Mouse (Mus musculus) kidney, adult 2 months (tissue): Measurements from ENCODE around the gene B4galt1. TPM values are rescaled to one million over a fixed set of nuclear protein-coding genes. Genes with fewer than 3 reads are reported as not detected.

Source experiments
- DNase-seq: peaks from one replicate; pipeline ENCODE4 v3.0.0; 2021
- H3K27ac ChIP-seq: fragments of 200-500 bp; 2 replicates; pipeline ENCODE4 v1.5.1; 2012; ENCODE audit warnings: low read depth, low read length, control low read depth, inconsistent platforms; ENCODE audit not compliant: insufficient read depth
- H3K27me3 ChIP-seq: fragments of 200-500 bp; replicated peaks from 2 replicates; pipeline ENCODE4 v1.6.1; 2012; ENCODE audit warnings: mild to moderate bottlenecking, moderate library complexity, low read length, inconsistent platforms; ENCODE audit not compliant: control insufficient read depth, insufficient read depth
- H3K36me3 ChIP-seq: fragments of 200-500 bp; 2 replicates; pipeline ENCODE4 v1.6.1; 2012; ENCODE audit warnings: mild to moderate bottlenecking, moderate library complexity, low read length, inconsistent platforms; ENCODE audit not compliant: control insufficient read depth, insufficient read depth
- H3K4me1 ChIP-seq: fragments of 200-500 bp; 2 replicates; pipeline ENCODE4 v1.6.1; 2011; ENCODE audit warnings: low read length; ENCODE audit not compliant: control insufficient read depth, insufficient read depth
- H3K4me3 ChIP-seq: fragments of 200-500 bp; 2 replicates; pipeline ENCODE4 v1.5.1; 2011; ENCODE audit warnings: mild to moderate bottlenecking, low read depth, low read length, control low read depth; ENCODE audit not compliant: insufficient read depth
- CTCF ChIP-seq: fragments of 200-500 bp; conservative IDR thresholded peaks from 2 replicates; pipeline ENCODE4 v1.5.1; 2011; ENCODE audit warnings: low read depth, mild to moderate bottlenecking, control low read depth, low read length, moderate library complexity, mixed read lengths; ENCODE audit not compliant: insufficient read depth, insufficient read length
- POLR2A ChIP-seq: fragments of 200-500 bp; IDR thresholded peaks from one replicate; pipeline ENCODE4 v1.6.1; 2011; ENCODE audit warnings: low read depth, low read length, control low read depth
- WGBS: fragments of 180-500 bp; shearing (Covaris S2); methylation state at CpG from one replicate; pipeline ENCODE4 v1.1.7; 2018; 5-methylcytosine and 5-hydroxymethylcytosine counted together
- polyA plus RNA-seq: library from polyadenylated mRNA; depleted of rRNA; stranded (reverse); fragments of >200 nt; gene quantifications from 2 replicates; pipeline ENCODE4 v1.2.3, GENCODE M21; 2012

The B4galt1 gene
- polyA plus RNA-seq, 1 experiment: 22.2 TPM

DNA sequence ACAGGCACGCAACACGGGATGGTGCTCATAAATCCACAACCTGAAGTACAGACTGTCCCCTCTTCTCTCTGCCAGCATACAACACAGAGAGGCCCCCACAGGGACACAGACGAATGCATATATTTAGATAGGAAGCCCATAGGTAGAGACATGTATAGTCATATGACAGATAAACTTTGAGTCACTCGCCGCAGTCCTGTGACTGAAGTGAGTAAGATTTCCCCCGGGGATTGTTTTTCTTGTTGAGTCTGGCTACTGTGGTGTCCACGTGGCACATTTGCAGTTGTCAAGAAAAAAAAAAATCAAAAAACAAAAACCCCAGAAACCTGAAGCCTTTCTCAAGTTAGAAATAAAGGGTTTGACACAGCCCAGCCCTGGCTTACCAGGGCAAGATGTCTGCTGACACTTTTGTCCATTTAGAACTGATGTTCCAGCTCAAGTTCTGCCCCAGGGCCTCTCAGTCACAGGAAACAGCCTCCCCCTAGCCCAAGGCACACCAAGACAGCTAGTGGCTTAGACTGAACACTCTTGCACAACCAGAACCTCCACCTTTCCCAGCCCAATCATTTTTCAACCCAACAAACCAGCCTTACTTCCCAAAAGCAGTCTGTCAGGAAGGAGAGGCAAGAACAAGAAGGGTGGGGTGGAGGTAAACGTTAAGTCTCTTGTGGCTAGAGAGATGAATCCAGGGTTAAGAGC lies 71.9 kb downstream of the B4galt1 start:
- no peak for TF ChIP-seq POLR2A
- no peak overlapping the region for H3K4me3 ChIP-seq
- peak; percentile 23 for DNase-seq
- no peak overlapping the region for H3K27ac ChIP-seq
- H3K4me1 ChIP-seq: no peaks in the 10 kb centered on the region
- H3K36me3 ChIP-seq: no peaks in the 10 kb centered on the region
- 44% methylated on average over 8 of the region's 8 CpGs for WGBS
- H3K27me3 ChIP-seq: no peaks in the 10 kb centered on the region

DNA sequence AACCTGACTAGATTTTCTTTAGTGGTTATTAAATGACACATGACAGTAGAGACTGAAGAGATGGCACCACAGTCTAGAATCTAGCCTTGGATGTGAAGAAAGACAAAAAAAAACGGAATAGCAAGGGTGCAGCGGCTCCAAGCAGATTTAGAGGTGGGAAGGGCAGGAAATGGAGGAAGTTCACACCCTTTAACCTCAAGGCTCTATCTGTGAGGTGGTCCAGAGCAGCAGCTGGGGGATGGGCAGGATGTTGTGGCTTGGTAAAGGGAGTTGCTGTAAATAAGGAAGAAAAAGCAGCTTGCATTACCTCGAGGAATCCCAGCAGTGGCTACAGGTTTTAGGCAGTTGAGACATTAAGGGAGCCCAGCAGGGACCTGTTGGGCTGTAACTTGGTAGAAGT lies 72.7 kb downstream of the B4galt1 start:
- TF ChIP-seq POLR2A (no peak), CTCF (no peak)
- no peak overlapping the region for H3K27ac ChIP-seq
- no peaks in the 10 kb centered on the region for H3K36me3 ChIP-seq
- DNase-seq: peak; percentile 73
- no peaks in the 10 kb centered on the region for H3K4me1 ChIP-seq
- H3K4me3 ChIP-seq: no peak overlapping the region
- 36% methylated on average over 3 of the region's 3 CpGs for WGBS
- no peaks in the 10 kb centered on the region for H3K27me3 ChIP-seq

DNA sequence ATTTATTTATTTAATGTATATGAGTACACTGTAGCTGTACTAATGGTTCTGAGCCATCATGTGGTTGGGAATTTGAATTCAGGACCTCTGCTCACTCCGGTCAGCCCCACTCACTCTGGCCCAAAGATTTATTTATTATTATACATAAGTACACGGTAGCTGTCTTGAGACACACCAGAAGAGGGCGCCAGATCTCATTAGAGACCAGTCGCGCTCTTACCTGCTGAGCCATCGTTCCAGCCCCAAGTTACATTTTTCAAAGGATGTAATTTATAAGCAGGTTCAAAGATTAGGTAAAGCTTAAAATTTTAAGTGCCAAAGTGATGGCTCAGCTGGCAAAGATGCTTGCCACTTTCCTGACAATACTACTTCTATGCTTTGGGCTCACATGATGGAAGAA lies 75.1 kb downstream of the B4galt1 start:
- Histone ChIP-seq H3K27me3 (no peaks in the 10 kb centered on the region), H3K4me3 (no peak overlapping the region), H3K36me3 (no peaks in the 10 kb centered on the region), H3K4me1 (peaks cover 8% of the 10 kb centered on the region), H3K27ac (no peak overlapping the region)
- peak; percentile 46 for TF ChIP-seq CTCF
- no peak for TF ChIP-seq POLR2A
- WGBS: 74% methylated on average over 6 of the region's 6 CpGs
- peak; percentile 50 for DNase-seq

DNA sequence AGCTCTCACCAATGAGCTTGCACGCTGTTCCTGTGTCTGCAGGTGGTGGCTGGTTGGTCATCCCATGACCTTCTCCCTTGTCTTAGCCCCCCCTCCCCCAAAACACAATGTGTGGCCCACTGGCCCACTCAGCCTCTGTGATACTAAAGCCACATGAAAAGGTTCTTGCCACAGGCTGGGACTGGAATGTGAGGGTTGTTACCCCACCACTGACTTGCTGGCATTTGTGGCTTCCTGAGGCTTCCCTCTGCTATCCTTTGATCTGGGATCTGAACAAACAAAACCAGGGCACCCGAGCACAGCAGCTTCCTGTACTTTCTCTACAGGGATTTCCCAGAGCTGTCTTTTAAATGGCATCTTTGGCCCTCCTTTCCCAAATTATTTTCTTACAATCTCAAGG lies 76.7 kb downstream of the B4galt1 start:
- H3K27me3 ChIP-seq: no peaks in the 10 kb centered on the region
- no peak for DNase-seq
- H3K4me3 ChIP-seq: no peak overlapping the region
- no peak overlapping the region for H3K27ac ChIP-seq
- H3K4me1 ChIP-seq: peaks cover 11% of the 10 kb centered on the region
- no peaks in the 10 kb centered on the region for H3K36me3 ChIP-seq
- 63% methylated on average over 2 of the region's 2 CpGs for WGBS
- TF ChIP-seq CTCF (no peak), POLR2A (no peak)

DNA sequence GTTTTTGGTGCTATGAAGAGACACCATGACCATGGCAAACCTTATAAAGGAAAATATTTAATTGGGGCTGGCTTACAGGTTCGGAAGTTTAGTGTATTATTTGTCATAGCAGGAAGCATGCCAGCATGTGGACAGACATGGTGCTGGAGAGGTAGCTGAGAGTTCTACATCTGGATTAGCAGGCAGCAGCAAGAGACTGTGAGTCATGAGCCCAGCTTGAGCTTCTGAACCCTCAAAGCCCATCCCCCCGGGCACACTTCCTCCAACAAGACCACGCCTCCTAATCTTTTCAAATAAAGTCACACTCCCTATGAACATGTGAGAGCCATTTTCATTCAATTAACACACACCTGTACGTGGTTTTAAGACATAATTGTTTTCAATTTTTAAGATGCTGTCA lies 77.4 kb downstream of the B4galt1 start:
- 80% methylated on average over 4 of the region's 4 CpGs for WGBS
- no peak overlapping the region for H3K27ac ChIP-seq
- TF ChIP-seq POLR2A (no peak), CTCF (no peak)
- no peak for DNase-seq
- H3K27me3 ChIP-seq: no peaks in the 10 kb centered on the region
- H3K4me1 ChIP-seq: peaks cover 11% of the 10 kb centered on the region
- no peaks in the 10 kb centered on the region for H3K36me3 ChIP-seq
- H3K4me3 ChIP-seq: no peak overlapping the region

DNA sequence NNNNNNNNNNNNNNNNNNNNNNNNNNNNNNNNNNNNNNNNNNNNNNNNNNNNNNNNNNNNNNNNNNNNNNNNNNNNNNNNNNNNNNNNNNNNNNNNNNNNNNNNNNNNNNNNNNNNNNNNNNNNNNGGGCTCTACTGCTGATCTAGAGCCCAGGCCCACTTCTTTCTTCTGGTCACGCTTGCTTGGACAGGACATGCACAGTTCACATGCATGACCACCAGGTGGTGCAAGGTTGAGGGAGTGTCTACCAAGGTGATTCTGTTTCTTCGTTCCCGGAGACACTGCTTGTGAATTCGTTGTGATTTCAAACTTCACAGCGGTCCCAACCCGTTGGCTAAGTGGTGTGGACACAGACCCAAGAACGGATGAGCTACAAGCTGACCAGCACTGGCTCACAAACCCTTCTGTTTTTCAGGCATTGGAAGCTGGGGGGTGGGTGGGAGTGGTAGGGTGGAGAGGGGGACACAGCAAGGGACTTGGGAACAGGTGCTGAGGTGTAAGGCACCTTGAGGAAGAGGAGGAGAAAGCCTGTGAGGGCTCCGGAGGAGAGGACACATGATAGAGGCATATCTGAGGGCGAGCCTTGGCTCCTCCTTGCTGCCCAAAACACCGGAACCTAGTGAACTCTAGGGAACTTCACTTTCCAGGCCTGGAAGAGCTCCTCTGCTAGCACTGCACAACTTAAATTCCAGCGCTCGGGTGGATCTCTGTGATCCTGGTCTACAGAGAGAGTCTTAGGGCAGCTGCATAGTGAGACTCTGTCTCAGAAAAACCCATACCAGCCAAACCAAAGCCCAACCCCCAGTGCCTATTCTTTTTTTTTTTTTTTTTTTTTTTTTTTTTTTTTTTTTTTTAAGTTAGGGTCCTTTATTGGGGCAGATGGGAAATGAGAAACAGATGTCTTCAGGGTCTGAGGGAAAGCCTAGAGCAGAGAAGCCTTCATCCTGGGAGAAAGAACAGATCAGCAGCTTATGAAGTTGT lies 79.2 kb downstream of the B4galt1 start:
- H3K27ac ChIP-seq: no peak overlapping the region
- WGBS: 10% methylated on average over 12 of the region's 12 CpGs
- DNase-seq: peak; percentile 87
- TF ChIP-seq POLR2A: no peak
- TF ChIP-seq CTCF: peak; percentile 98
- H3K27me3 ChIP-seq: no peaks in the 10 kb centered on the region
- H3K36me3 ChIP-seq: no peaks in the 10 kb centered on the region
- H3K4me3 ChIP-seq: peak overlapping the region; percentile 35; the same call in 1 of the 2 replicates
- peaks cover 11% of the 10 kb centered on the region for H3K4me1 ChIP-seq

DNA sequence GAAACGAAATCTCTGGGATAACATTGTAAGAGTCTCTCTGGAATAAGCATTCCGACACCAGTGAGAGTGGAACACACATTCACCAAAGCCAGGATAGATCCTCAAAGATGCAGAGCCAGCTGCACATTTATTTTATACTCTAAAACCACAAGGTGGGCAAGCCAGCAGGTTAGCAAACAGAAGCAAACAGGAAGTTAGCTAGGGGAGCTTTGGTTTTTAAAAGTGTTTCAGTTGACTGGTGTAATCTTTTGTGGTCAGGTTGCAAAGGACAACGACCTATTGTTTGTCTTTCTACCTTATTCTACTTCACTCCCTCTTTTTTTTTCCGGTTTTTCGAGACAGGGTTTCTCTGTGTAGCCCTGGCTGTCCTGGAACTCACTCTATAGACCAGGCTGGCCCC lies 93.9 kb downstream of the B4galt1 start:
- Histone ChIP-seq H3K36me3 (no peaks in the 10 kb centered on the region), H3K4me3 (no peak overlapping the region), H3K27ac (no peak overlapping the region), H3K4me1 (no peaks in the 10 kb centered on the region), H3K27me3 (no peaks in the 10 kb centered on the region; the same call in 1 of the 2 replicates)
- WGBS: 53% methylated on average over 5 of the region's 5 CpGs
- no peak for DNase-seq
- TF ChIP-seq CTCF: no peak
- TF ChIP-seq POLR2A: no peak
